Mouse (Mus musculus) heart, adult 2 months (tissue): ENCODE results near the gene Mrpl35. TPM values are rescaled to one million over a fixed set of nuclear protein-coding genes. Genes with fewer than 3 reads are reported as not detected.

Experiments used
- DNase-seq, 2 experiments: peaks; one replicate each; pipeline ENCODE4 v3.0.0; 2021
- H3K27ac ChIP-seq: fragments of 200-600 bp; 2 replicates; pipeline ENCODE4 v1.8.1; 2022
- H3K27me3 ChIP-seq: fragments of 200-500 bp; 2 replicates; pipeline ENCODE4 v1.6.1; 2012; ENCODE audit warnings: mild to moderate bottlenecking, low read length, inconsistent platforms, mixed read lengths; ENCODE audit not compliant: control insufficient read depth, insufficient read depth
- H3K36me3 ChIP-seq: fragments of 200-500 bp; 2 replicates; pipeline ENCODE4 v1.6.1; 2012; ENCODE audit warnings: low read length, inconsistent platforms; ENCODE audit not compliant: control insufficient read depth, insufficient read depth
- H3K4me1 ChIP-seq: fragments of 200-500 bp; 2 replicates; pipeline ENCODE4 v1.6.1; 2011; ENCODE audit warnings: low read length; ENCODE audit not compliant: control insufficient read depth, insufficient read depth
- H3K4me3 ChIP-seq: fragments of 200-600 bp; 2 replicates; pipeline ENCODE4 v1.8.1; 2022
- H3K79me2 ChIP-seq: fragments of 200-500 bp; replicated peaks from 2 replicates; pipeline ENCODE4 v1.6.1; 2012; ENCODE audit warnings: mild to moderate bottlenecking, inconsistent platforms, low read length, moderate library complexity, mixed read lengths; ENCODE audit not compliant: control insufficient read depth, insufficient read depth
- H3K9ac ChIP-seq: fragments of 200-500 bp; 2 replicates; pipeline ENCODE4 v1.6.1; 2012; ENCODE audit warnings: low read depth, mild to moderate bottlenecking, control low read depth, inconsistent platforms, low read length, mixed read lengths
- CTCF ChIP-seq: fragments of 200-600 bp; IDR thresholded peaks from 2 replicates; pipeline ENCODE4 v1.8.1; 2022; ENCODE audit warnings: antibody characterized with exemption, mild to moderate bottlenecking, moderate library complexity
- EP300 ChIP-seq: fragments of 200-500 bp; IDR thresholded peaks from 2 replicates; pipeline ENCODE4 v1.6.1; 2011; ENCODE audit warnings: low read depth, low read length, control low read depth; ENCODE audit not compliant: insufficient read depth
- POLR2A ChIP-seq: fragments of 200-500 bp; IDR thresholded peaks from 2 replicates; pipeline ENCODE4 v1.6.1; 2011; ENCODE audit warnings: mild to moderate bottlenecking, low read depth, low read length, control low read depth; ENCODE audit not compliant: insufficient read depth
- WGBS: fragments of 180-500 bp; shearing (Covaris S2); methylation state at CpG from one replicate; pipeline ENCODE4 v1.1.7; 2018; 5-methylcytosine and 5-hydroxymethylcytosine counted together
- intact Hi-C: fragments of 180-260 bp; cut with DNase I; formaldehyde crosslinking; loops from one replicate; pipeline ENCODE4 v1.15.1; 2025
- polyA plus RNA-seq: library from polyadenylated mRNA; depleted of rRNA; stranded (reverse); fragments of >200 nt; gene quantifications from 2 replicates; pipeline ENCODE4 v1.2.3, GENCODE M21; 2012; rRNA removed
- total RNA-seq, 2 experiments: library from RNA; stranded (reverse); gene quantifications; 2 replicates each; pipeline ENCODE4 v1.2.3; 2021

Mrpl35 gene
- total and polyA plus RNA-seq, 3 experiments: 14.3 to 49.0 (median 48.2) TPM

GRCm38 (mm10) chr6:71772636-71773208 is 54.0 kb downstream of the Mrpl35 start:
- H3K9ac ChIP-seq: no peak overlapping the region
- H3K27ac ChIP-seq: no peak overlapping the region
- WGBS: 81% methylated on average over 7 of the region's 7 CpGs
- H3K4me1 ChIP-seq: no peaks in the 10 kb centered on the region
- no peaks in the 10 kb centered on the region for H3K36me3 ChIP-seq
- H3K4me3 ChIP-seq: no peak overlapping the region
- H3K79me2 ChIP-seq: no peaks in the 10 kb centered on the region
- DNase-seq: no peak
- intact Hi-C loops: no loop called here
- no peak for TF ChIP-seq EP300
- no peak for TF ChIP-seq CTCF
- no peak for TF ChIP-seq POLR2A
- no peaks in the 10 kb centered on the region for H3K27me3 ChIP-seq

- no peaks in the 10 kb centered on the region for H3K27me3 ChIP-seq
- no peaks in the 10 kb centered on the region for H3K79me2 ChIP-seq
- DNase-seq: no peak
- no peaks in the 10 kb centered on the region for H3K4me1 ChIP-seq
- no peak overlapping the region for H3K4me3 ChIP-seq
- intact Hi-C loops: no loop called here
- no peak for TF ChIP-seq CTCF
- no peak for TF ChIP-seq POLR2A
- TF ChIP-seq EP300: no peak
- WGBS: 85% methylated on average over 6 of the region's 6 CpGs
- H3K27ac ChIP-seq: no peak overlapping the region
- H3K9ac ChIP-seq: no peak overlapping the region
- H3K36me3 ChIP-seq: no peaks in the 10 kb centered on the region
These were observed 54.6 kb downstream of the Mrpl35 start for GRCm38 (mm10) chr6:71772156-71772555.

GRCm38 (mm10) chr6:71771282-71771681 is 55.5 kb downstream of the Mrpl35 start:
- WGBS: 93% methylated on average over 4 of the region's 4 CpGs
- no peak for DNase-seq
- H3K27me3 ChIP-seq: no peaks in the 10 kb centered on the region
- no peaks in the 10 kb centered on the region for H3K79me2 ChIP-seq
- H3K36me3 ChIP-seq: no peaks in the 10 kb centered on the region
- H3K4me1 ChIP-seq: no peaks in the 10 kb centered on the region
- intact Hi-C loops: no loop called here
- H3K27ac ChIP-seq: no peak overlapping the region
- H3K9ac ChIP-seq: no peak overlapping the region
- H3K4me3 ChIP-seq: no peak overlapping the region
- no peak for TF ChIP-seq EP300
- peak; percentile 43 for TF ChIP-seq CTCF
- TF ChIP-seq POLR2A: no peak

GRCm38 (mm10) chr6:71770856-71771255 is 55.9 kb downstream of the Mrpl35 start:
- H3K9ac ChIP-seq: no peak overlapping the region
- H3K4me1 ChIP-seq: no peaks in the 10 kb centered on the region
- no peak overlapping the region for H3K27ac ChIP-seq
- no peak for DNase-seq
- WGBS: 95% methylated on average over 4 of the region's 4 CpGs
- TF ChIP-seq EP300 (no peak), CTCF (no peak), POLR2A (no peak)
- no peak overlapping the region for H3K4me3 ChIP-seq
- H3K27me3 ChIP-seq: no peaks in the 10 kb centered on the region
- H3K36me3 ChIP-seq: no peaks in the 10 kb centered on the region
- intact Hi-C loops: no loop called here
- H3K79me2 ChIP-seq: no peaks in the 10 kb centered on the region

- TF ChIP-seq EP300 (no peak), CTCF (peak; percentile 32)
- intact Hi-C loops: no loop called here
- Histone ChIP-seq H3K4me3 (no peak overlapping the region), H3K79me2 (no peaks in the 10 kb centered on the region), H3K27ac (no peak overlapping the region), H3K36me3 (no peaks in the 10 kb centered on the region), H3K4me1 (no peaks in the 10 kb centered on the region), H3K9ac (no peak overlapping the region), H3K27me3 (no peaks in the 10 kb centered on the region)
- WGBS: 81% methylated on average over 12 of the region's 12 CpGs
- no peak for DNase-seq
These were observed 56.7 kb downstream of the Mrpl35 start for GRCm38 (mm10) chr6:71769901-71770690.

GRCm38 (mm10) chr6:71767761-71768160 is 59.0 kb downstream of the Mrpl35 start:
- 25% methylated on average over 4 of the region's 4 CpGs for WGBS
- Histone ChIP-seq H3K9ac (no peak overlapping the region), H3K79me2 (no peaks in the 10 kb centered on the region), H3K4me1 (no peaks in the 10 kb centered on the region), H3K36me3 (no peaks in the 10 kb centered on the region), H3K27me3 (no peaks in the 10 kb centered on the region), H3K27ac (no peak overlapping the region), H3K4me3 (no peak overlapping the region)
- DNase-seq: no peak
- intact Hi-C loops: loop anchor here (2.0 kb wide), 1 partner anchor 53 kb away; no protein-coding TSS in a partner anchor
- TF ChIP-seq POLR2A (no peak), EP300 (no peak), CTCF (no peak)

Other genes with a start within 250 kb of the Mrpl35 start
- gene Kdm3a, start 194.0 kb downstream of the Mrpl35 start, total RNA-seq: 10 to 100 TPM; 17.7 to 18.2 TPM
- 8.2 and 17.8 TPM in 2 replicates for gene Kdm3a, start 194.0 kb downstream of the Mrpl35 start, polyA plus RNA-seq
- gene Reep1, start 119.4 kb downstream of the Mrpl35 start, total RNA-seq: 10 to 100 TPM; 16.7 to 18.4 TPM
- 12.1 and 25.0 TPM in 2 replicates for gene Reep1, start 119.4 kb downstream of the Mrpl35 start, polyA plus RNA-seq
- 100 to 1,000 TPM; 552 to 624 TPM for gene Immt, start 4.4 kb upstream of the Mrpl35 start, total RNA-seq
- gene Immt, start 4.4 kb upstream of the Mrpl35 start, polyA plus RNA-seq: 174 and 279 TPM in 2 replicates
- 100 to 1,000 TPM; 112 to 118 TPM for gene Ptcd3, start 81.8 kb upstream of the Mrpl35 start, total RNA-seq
- gene Ptcd3, start 81.8 kb upstream of the Mrpl35 start, polyA plus RNA-seq: 41.9 and 79.8 TPM in 2 replicates
- 10 to 100 TPM; 41.6 to 46.2 TPM for gene Polr1a, start 82.1 kb upstream of the Mrpl35 start, total RNA-seq
- gene Polr1a, start 82.1 kb upstream of the Mrpl35 start, polyA plus RNA-seq: 16.1 and 21.7 TPM in 2 replicates